20 mouse cellular contexts compared by ENCODE assay signal in genomic region chr6:142743193-142743592, GRCm38 (mm10).
"Had no signal": no experiment of that assay in that cellular context is flagged by ENCODE, and none has a peak within 500 bp of the region (broad histone marks: within the 10 kb centered on the region; RNA-seq: fewer than 3 reads in every experiment).

No protein-coding gene starts in this region.

- ATAC-seq: midbrain, embryonic 16.5 days had no signal

- H3K27me3 ChIP-seq: midbrain, embryonic 12.5 days; neural tube, embryonic 13.5 days; neural tube, embryonic 15.5 days; stomach, embryonic 15.5 days had no signal

- H3K4me2 ChIP-seq: lung, embryonic 14.5 days; midbrain, embryonic 12.5 days; neural tube, embryonic 13.5 days; neural tube, embryonic 15.5 days; stomach, embryonic 15.5 days had no signal

- H3K9ac ChIP-seq: lung, embryonic 14.5 days; midbrain, embryonic 12.5 days; neural tube, embryonic 13.5 days; neural tube, embryonic 15.5 days; stomach, embryonic 15.5 days had no signal

- DNase-seq: lung, adult 18-20 months; lung, embryonic 14.5 days; lung, postnatal 10 days; lung, postnatal 4 days; midbrain, embryonic 14.5 days; retina, postnatal 1 day; right cerebral cortex, adult 18-20 months; right cerebral cortex, postnatal 25 days; right cerebral cortex, postnatal 4 days; spleen, adult 18-20 months; thymus, adult 2 months; thymus, postnatal 25 days; thymus, postnatal 4 days had no signal

- H3K4me3 ChIP-seq: midbrain, embryonic 10.5 days; midbrain, embryonic 12.5 days; myocyte; neural tube, embryonic 13.5 days; neural tube, embryonic 15.5 days; stomach, embryonic 15.5 days had no signal

- H3K36me3 ChIP-seq: midbrain, embryonic 10.5 days; midbrain, embryonic 12.5 days; neural tube, embryonic 13.5 days; neural tube, embryonic 15.5 days; stomach, embryonic 15.5 days had no signal

- H3K4me1 ChIP-seq: midbrain, embryonic 10.5 days; midbrain, embryonic 12.5 days; neural tube, embryonic 13.5 days; neural tube, embryonic 15.5 days; stomach, embryonic 15.5 days had no signal

- H3K9me3 ChIP-seq: midbrain, embryonic 12.5 days; neural tube, embryonic 13.5 days; neural tube, embryonic 15.5 days; stomach, embryonic 15.5 days had no signal

- H3K27ac ChIP-seq: midbrain, embryonic 10.5 days; midbrain, embryonic 12.5 days; neural tube, embryonic 13.5 days; neural tube, embryonic 15.5 days; stomach, embryonic 15.5 days had no signal
